Mouse (Mus musculus) mature B cell (primary cell): ENCODE results near the gene Gm11238.
"Not testable (repeated sequence)": the region's sequence is repeated elsewhere in the genome, so short reads cannot be mapped to it uniquely, and the experiment has no call there.

Experiments used
- in situ Hi-C: fragments of 300-500 bp; cut with MboI; formaldehyde crosslinking; loops from 2 replicates; pipeline ENCODE4 v1.14.3; 2019

The Gm11238 gene

GRCm38 (mm10) chr4:73607581-73607980, at the start of gene Gm11238:
Gene Gm11238, plus strand, starts transcription at chr4:73607881.
- in situ Hi-C loops = not testable (repeated sequence)

GRCm38 (mm10) chr4:73599248-73599647, 8.4 kb upstream of the Gm11238 start:
- in situ Hi-C loops = no loop called here

GRCm38 (mm10) chr4:73622684-73623083, 15.0 kb downstream of the Gm11238 start, which contains the start of gene Gm11237:
Gene Gm11237, plus strand, starts transcription at chr4:73622984.
- in situ Hi-C loops = not testable (repeated sequence)

GRCm38 (mm10) chr4:73637821-73638220, 30.1 kb downstream of the Gm11238 start, which contains the start of gene Gm11236:
Gene Gm11236, plus strand, starts transcription at chr4:73638121.
- in situ Hi-C loops = not testable (repeated sequence)

- in situ Hi-C loops = not testable (repeated sequence)
These were observed 54.2 kb downstream of the Gm11238 start for GRCm38 (mm10) chr4:73661864-73662263.

GRCm38 (mm10) chr4:73668054-73668453, 60.4 kb downstream of the Gm11238 start, which contains the start of gene Gm11239:
Gene Gm11239, plus strand, starts transcription at chr4:73668354.
- in situ Hi-C loops = not testable (repeated sequence)

GRCm38 (mm10) chr4:73683216-73683615, 75.5 kb downstream of the Gm11238 start, which contains the start of gene Gm428:
Gene Gm428, plus strand, starts transcription at chr4:73683516.
- in situ Hi-C loops = not testable (repeated sequence)
